Mouse (Mus musculus) kidney, adult 8-10 months (tissue): ENCODE data around the gene D430041D05Rik.
"Not testable (repeated sequence)": the region's sequence is repeated elsewhere in the genome, so short reads cannot be mapped to it uniquely, and the experiment has no call there.

ENCODE experiments used
- DNase-seq, 2 experiments: peaks; one replicate each; pipeline ENCODE4 v3.0.0; 2022

Gene D430041D05Rik

DNA sequence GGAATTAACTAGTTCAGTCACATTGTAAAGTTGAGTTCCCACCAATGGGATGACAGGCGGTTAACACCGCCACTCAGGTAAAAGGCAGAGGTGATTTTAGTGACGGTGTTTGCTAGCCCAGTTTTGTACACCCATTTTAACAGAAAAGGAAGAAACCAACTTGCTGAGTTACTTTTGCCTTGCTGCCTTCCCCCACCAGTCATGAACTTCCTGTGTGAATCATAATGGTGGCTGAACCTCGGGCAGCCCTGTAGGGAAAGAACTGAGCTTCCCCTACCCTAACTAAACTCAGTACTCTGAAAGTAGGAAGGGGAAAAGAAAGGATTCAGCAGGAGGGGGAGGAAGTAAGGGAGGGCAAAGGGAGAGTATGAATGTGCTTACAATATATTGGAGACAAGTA, 300.8 kb downstream of the D430041D05Rik start:
- no peak for DNase-seq

DNA sequence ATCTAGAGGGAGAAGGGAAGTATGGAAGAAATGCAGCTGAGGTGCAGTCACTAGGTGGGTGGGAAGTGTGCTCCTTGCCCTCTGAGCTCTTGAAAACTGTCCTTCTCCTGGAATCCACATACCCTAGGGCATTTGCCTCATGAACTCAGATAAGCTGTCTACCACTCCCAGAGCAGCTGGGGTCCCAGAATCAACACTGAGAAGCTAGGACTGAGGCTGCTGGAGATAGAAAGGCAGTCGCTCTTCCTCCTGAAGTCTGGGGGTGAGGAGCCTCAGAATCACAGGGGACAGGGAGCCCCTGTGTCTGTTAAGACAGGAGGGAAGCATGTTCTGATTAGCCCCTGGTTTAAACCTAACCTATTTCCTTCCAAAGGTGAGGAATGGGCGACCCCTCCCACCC, 301.3 kb downstream of the D430041D05Rik start:
- no peak for DNase-seq

DNA sequence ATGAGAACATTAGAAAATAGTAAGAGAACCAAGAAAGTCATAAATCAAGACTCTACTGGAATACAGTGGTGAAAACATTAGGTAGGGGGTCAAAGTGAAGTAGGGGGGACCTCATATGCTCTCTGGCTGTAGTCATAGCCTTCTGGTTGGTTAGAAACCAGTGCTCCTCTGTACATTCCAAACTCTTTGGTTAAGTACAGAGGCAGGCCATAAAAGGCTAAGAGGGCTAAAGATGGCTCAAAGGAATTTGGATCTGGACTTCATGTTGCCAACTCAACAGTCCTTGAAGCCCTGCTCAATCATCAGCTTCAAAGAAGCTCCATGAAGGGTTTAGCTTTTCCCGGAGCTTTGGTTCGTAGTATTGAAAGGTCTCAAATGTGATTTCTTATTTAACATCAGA, 301.8 kb downstream of the D430041D05Rik start:
- DNase-seq: not testable (repeated sequence)

DNA sequence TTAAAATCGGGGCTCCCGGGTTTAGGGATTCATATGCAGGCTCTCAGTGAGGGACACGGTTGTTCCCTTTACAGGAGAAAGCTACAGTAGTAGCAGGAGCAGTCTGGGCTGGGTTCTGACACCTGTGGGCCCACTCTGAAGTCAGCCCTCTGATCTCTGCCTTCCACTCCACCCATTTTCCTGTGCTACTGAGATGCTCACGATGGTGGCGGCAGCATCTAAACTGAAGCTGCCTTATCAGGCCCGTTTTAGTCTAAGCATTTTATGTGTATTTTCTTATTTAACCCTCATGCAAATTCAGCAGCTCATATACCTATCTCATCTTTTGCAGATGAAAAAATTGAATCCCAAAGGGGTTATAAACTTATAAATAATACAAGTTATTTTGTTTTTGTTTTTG, 306.0 kb downstream of the D430041D05Rik start:
- no peak for DNase-seq

DNA sequence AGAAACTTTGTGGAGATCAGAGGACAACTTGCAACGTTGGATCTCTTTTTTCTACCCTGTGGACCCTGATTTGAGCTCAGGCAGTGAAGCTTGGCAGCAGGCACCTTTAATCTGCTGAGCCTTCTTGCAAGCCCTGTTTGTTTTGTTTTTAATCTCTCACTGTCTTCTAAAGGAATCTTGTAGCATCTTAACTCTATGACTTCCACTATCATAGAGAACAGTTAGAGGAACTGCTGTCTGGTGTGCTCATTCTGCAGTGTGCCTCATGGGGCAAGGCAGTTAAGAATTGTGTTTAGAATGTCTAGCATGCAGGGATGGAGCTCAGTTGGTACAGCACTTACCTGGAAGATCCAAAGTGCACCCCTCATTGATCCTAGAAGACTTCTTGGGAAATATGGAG, 310.9 kb downstream of the D430041D05Rik start:
- no peak for DNase-seq

DNA sequence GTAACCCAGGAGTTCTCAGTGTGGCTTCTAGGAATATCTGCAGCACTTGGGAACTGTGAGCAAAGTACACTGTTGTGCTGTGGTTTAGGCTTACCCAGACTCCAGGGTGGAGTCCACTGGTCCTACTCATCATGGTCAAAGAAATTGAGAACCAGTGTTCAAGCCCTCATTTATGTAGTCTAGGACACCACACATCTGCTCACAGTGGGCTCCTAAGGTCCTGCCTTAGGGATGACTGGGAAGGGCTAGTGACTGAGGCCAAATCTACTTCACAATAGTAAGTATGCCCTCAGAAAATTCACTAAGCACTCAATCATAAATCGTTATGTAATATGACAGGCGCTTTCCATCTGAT, 311.6 kb downstream of the D430041D05Rik start:
- DNase-seq: no peak

DNA sequence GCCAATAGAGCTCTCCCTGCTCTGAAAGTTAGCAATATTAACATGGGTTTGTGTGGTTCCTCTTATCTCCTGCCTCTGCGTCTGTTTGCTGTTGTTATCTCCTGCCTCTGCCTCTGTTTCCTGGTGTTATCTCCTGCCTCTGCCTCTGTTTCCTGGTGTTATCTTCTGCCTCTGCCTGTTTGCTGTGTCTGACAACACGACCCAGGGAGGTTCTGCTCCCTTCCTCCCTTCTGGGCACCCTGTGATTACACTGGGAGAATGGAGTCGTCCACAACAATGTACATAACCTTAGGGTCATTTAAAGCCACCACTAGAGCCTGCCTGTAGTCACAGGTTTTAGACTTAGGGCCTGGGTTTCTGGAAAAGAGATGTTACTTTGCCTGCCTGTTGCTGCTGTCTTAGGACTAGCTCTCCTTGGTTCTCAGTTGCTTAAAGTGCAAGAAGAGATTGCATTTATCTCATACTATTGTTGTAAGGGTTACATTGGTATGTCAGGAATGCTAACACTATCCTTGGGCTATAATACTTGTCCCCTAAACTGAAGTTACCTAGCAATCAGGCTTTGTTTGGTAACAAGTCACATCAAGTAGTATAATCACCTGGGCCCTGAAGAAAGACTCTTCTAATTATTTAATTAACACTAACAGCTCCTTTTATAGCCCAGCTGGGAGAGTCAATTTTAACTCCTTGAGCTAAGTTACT, 312.1 kb downstream of the D430041D05Rik start:
- no peak for DNase-seq

DNA sequence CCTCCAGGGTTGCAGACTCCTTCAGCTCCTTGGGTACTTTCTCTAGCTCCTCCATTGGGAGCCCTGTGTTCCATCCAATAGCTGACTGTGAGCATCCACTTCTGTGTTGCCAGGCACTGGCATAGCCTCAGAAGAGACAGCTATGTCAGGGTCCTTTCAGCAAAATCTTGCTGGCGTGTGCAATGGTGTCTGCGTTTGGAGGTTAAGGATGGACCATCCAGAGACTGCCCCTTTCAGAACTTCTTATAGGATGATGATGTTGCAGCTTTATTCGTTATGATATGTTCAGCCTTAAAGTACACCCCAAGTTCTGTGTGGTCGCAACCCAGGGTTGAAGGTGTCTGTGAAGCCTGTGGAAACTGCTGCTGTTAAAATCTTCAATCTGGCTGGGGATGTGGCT, 313.4 kb downstream of the D430041D05Rik start:
- DNase-seq: not testable (repeated sequence)

DNA sequence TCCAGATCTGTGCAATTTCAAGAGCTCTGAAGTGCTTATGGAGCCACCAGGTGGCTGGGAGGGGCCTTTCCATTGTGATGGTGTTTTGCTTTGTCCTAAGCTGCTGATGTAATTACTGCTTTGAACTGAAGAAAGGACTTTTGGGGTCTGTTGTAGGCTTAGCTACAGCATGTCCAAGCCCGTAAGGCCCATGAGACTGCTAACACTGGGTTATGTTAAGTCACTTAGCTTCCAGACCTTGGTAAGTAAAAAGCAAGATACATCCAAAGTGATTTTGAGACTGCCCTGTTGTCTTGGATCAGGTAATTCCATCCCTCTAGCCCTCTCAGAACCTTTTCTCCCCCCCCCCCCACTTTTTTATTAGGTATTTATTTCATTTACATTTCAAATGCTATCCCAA, 314.0 kb downstream of the D430041D05Rik start:
- DNase-seq: not testable (repeated sequence)

DNA sequence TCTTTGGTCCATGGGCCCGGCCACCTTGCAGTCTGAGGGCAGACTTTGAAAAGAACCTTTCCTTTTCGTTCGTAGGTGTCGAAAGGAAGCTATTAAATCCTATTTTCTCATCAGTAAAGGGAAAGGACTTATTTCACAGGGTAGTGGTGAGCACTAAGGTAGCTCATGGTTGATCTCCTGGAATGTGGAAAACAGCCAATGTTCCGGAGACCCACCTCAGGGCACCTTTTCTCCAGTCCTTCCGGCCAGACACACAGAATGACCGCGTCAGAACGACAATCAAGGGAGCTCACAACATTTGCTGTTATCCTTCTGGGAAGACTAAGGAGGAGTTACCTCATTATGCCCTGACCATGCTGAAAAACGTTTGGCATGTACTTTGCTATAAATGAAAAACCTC, 314.6 kb downstream of the D430041D05Rik start:
- DNase-seq: no peak

DNA sequence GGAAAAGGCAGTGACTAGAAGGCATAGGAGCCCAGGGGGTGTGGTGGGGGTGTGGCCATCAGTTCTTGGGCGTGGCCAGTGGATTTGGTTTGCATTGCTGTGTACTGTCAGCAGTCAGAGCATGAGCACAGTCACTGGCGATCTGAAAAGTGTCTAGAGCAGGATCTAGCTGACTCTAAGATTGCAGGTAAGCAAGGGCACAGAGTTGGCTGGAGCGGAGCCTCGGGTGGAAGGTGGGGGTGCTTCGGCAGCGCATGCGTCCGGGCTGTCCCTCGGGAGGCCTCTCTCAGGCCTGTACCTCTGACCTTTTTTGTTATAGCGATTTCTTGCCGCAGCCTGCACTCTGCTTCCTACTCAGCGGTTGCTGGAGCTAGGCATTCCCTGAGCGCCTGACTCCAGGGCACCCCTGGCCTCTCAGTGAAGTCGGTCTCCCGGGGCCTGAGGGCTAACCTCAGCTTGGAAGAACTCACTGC, 315.0 kb downstream of the D430041D05Rik start, which contains the start of gene Cd59a:
Cd59a (plus strand) TSS at position 61 of the 473 bp plus-strand sequence.
- peak; percentile 93 for DNase-seq

DNA sequence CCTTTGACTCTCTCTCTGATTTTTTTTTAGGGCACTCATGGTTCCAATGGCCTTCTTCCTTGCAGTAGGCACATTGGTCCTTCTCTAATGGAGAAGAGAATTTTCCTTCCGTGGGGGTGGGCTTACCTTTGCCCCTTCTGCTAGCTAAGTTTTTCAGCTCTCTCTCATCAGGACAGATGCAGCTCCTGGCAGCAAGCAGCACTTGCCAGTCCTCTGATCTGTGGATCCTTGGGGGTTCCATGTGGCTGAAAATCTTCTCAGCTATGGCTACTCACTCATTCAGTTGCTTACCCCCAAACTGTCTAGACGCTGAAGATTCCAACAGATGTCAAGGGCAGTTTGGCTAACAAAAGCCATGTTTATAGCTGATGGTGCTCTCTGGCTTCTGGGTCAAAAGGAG, 317.5 kb downstream of the D430041D05Rik start:
- no peak for DNase-seq
